8 mouse cellular contexts compared by ENCODE assay signal in genomic region chr11:79919685-79920504, GRCm38 (mm10). TPM values are rescaled to one million over a fixed set of nuclear protein-coding genes. Genes with fewer than 3 reads are reported as not detected.
DNase-seq lines count a peak whose midpoint lies in the region; ATAC-seq and TF ChIP-seq lines count a peak whose summit lies in the region.

No protein-coding gene starts in this region.

- no peak overlapping the region for H3K4me3 ChIP-seq in MEL (ENCODE audit: control insufficient read depth in 1 of 2, insufficient read depth in 1 of 2, low read depth in 2 of 2, low read length in 2 of 2)
- H3K4me3 ChIP-seq in forebrain, embryonic 15.5 days: no peak overlapping the region
- no peak overlapping the region for H3K4me3 ChIP-seq in lung, postnatal 0 days (ENCODE audit: low read depth, low read length)

- no peak for TF ChIP-seq POLR2A in MEL (IDR thresholded peaks at IDR 0.05; ENCODE audit: control insufficient read depth in 1 of 2, insufficient read depth in 1 of 2, low read depth in 1 of 2, low read length in 2 of 2, poor library complexity in 1 of 2)

- no peak for TF ChIP-seq EP300 in MEL (IDR thresholded peaks at IDR 0.05; ENCODE audit: low read depth in 1 of 2, low read length in 2 of 2)
- peak; percentile 55 for TF ChIP-seq EP300 in lung, postnatal 0 days (IDR thresholded peaks at IDR 0.05)

- no peak overlapping the region for H3K27ac ChIP-seq in MEL (ENCODE audit: control insufficient read depth, low read depth, low read length)
- no peak overlapping the region for H3K27ac ChIP-seq in forebrain, embryonic 15.5 days (replicated peaks)
- no peak overlapping the region for H3K27ac ChIP-seq in lung, postnatal 0 days (ENCODE audit: low read length)

- H3K79me2 ChIP-seq in MEL (ENCODE audit: control insufficient read depth, insufficient read depth, low read length, poor library complexity): no peaks in the 10 kb centered on the region

- peak; percentile 43; the same call in 1 of the 2 replicates for ATAC-seq in forebrain, embryonic 15.5 days (replicated peaks)
- ATAC-seq in lung, postnatal 0 days: peak; percentile 85

- 27% methylated on average over 13 of the region's 13 CpGs for WGBS in forebrain, embryonic 15.5 days
- 8% methylated on average over 13 of the region's 13 CpGs for WGBS in lung, postnatal 0 days

- no peaks in the 10 kb centered on the region for H3K9me3 ChIP-seq in MEL (replicated peaks; ENCODE audit: insufficient read depth, low read length)
- no peaks in the 10 kb centered on the region for H3K9me3 ChIP-seq in forebrain, embryonic 15.5 days
- no peaks in the 10 kb centered on the region for H3K9me3 ChIP-seq in lung, postnatal 0 days (ENCODE audit: low read length)

- H3K4me2 ChIP-seq in forebrain, embryonic 15.5 days (replicated peaks): no peak overlapping the region
- 0 out of 2 replicates have a peak overlapping the region, but pooled peaks have one; percentile 25 for H3K4me2 ChIP-seq in lung, postnatal 0 days (replicated peaks; ENCODE audit: low read depth, low read length)

- H3K4me1 ChIP-seq in MEL (ENCODE audit: control insufficient read depth in 1 of 2, insufficient read depth in 2 of 2, low read length in 2 of 2): no peaks in the 10 kb centered on the region
- H3K4me1 ChIP-seq in forebrain, embryonic 15.5 days: peaks cover 13% of the 10 kb centered on the region
- 0 out of 2 replicates have a peak, but pooled peaks cover 4% of the 10 kb centered on the region for H3K4me1 ChIP-seq in lung, postnatal 0 days (ENCODE audit: insufficient read depth, low read depth, low read length)

- H3K9ac ChIP-seq in MEL (ENCODE audit: control insufficient read depth, low read depth, low read length, poor library complexity, severe bottlenecking): no peak overlapping the region
- H3K9ac ChIP-seq in forebrain, embryonic 15.5 days (replicated peaks): no peak overlapping the region
- H3K9ac ChIP-seq in lung, postnatal 0 days (replicated peaks; ENCODE audit: low read depth): no peak overlapping the region

- no peak; the same call in none of the 2 replicates for TF ChIP-seq RAD21 in MEL (IDR thresholded peaks at IDR 0.05; ENCODE audit: low read depth, low read length)

- TF ChIP-seq CTCF in MEL (IDR thresholded peaks at IDR 0.05 in 2 of 3, conservative IDR thresholded peaks at IDR 0.05 in 1 of 3; ENCODE audit: control insufficient read depth in 1 of 3, insufficient read depth in 1 of 3, low read depth in 2 of 3, low read length in 3 of 3, poor library complexity in 1 of 3, severe bottlenecking in 1 of 3): peak; percentile 96 to 100 (median 97)
- TF ChIP-seq CTCF in lung, postnatal 0 days (IDR thresholded peaks at IDR 0.05): peak; percentile 99

- no peaks in the 10 kb centered on the region; a peak in 1 of 4 replicates for H3K27me3 ChIP-seq in MEL (ENCODE audit: control insufficient read depth in 1 of 2, insufficient read depth in 2 of 2, low read length in 2 of 2)
- H3K27me3 ChIP-seq in forebrain, embryonic 15.5 days: no peaks in the 10 kb centered on the region
- no peaks in the 10 kb centered on the region for H3K27me3 ChIP-seq in lung, postnatal 0 days (replicated peaks; ENCODE audit: insufficient read depth, low read length)

- no peaks in the 10 kb centered on the region for H3K36me3 ChIP-seq in MEL (ENCODE audit: control insufficient read depth in 1 of 2, insufficient read depth in 2 of 2, low read length in 2 of 2)
- H3K36me3 ChIP-seq in forebrain, embryonic 15.5 days: no peaks in the 10 kb centered on the region
- H3K36me3 ChIP-seq in lung, postnatal 0 days (ENCODE audit: insufficient read depth, low read length): no peaks in the 10 kb centered on the region

- DNase-seq in MEL (ENCODE audit: low read depth, low spot score): peak; percentile 88
- DNase-seq in c-Kit-positive CD71-positive TER-119-positive erythroid progenitor cells, embryonic 14.5 days (ENCODE audit: low spot score): peak; percentile 71
- DNase-seq in heart, postnatal 4 days: peak; percentile 90
- peak; percentile 69 for DNase-seq in layer of hippocampus, adult 9-10 months (ENCODE audit: low spot score)
- peak; percentile 93 for DNase-seq in lung, postnatal 0 days (ENCODE audit: low spot score)
- peak; percentile 79 for DNase-seq in retina, postnatal 7 days (ENCODE audit: low read depth, low spot score)
- DNase-seq in urinary bladder, adult 2 months (ENCODE audit: low spot score): peak; percentile 43

TF ChIP-seq in MEL, 35 proteins besides CTCF, POLR2A, EP300 and RAD21:
- TF ChIP-seq MEF2A (IDR thresholded peaks at IDR 0.05; ENCODE audit: extremely low read depth, insufficient replicate concordance, low read depth, low read length, poor library complexity, severe bottlenecking) (no peak), KAT2A (conservative IDR thresholded peaks at IDR 0.05; ENCODE audit: low read depth, low read length) (no peak), ZNF384 (IDR thresholded peaks at IDR 0.05; ENCODE audit: low read depth, low read length) (0 out of 2 replicates have a peak, but pooled peaks have one; percentile 38), SIN3A (IDR thresholded peaks at IDR 0.05; ENCODE audit: low read length) (peak; percentile 67), HCFC1 (IDR thresholded peaks at IDR 0.05; ENCODE audit: low read depth, low read length) (no peak), MAZ (IDR thresholded peaks at IDR 0.05; ENCODE audit: low read depth, low read length) (peak; percentile 71; the same call in 1 of the 2 replicates), TCF12 (IDR thresholded peaks at IDR 0.05; ENCODE audit: low read depth, low read length) (peak; percentile 22; the same call in 1 of the 2 replicates), JUND (IDR thresholded peaks at IDR 0.05; ENCODE audit: low read depth, low read length) (peak; percentile 44; the same call in 1 of the 2 replicates), ZC3H11A (IDR thresholded peaks at IDR 0.05; ENCODE audit: low read depth, low read length) (peak; percentile 98), TBP (IDR thresholded peaks at IDR 0.05; ENCODE audit: low read depth, low read length) (0 out of 2 replicates have a peak, but pooled peaks have one; percentile 11), UBTF (IDR thresholded peaks at IDR 0.05; ENCODE audit: borderline replicate concordance, insufficient read depth, low read depth, low read length) (no peak), SMC3 (IDR thresholded peaks at IDR 0.05; ENCODE audit: low read depth, low read length) (peak; percentile 95), BHLHE40 (IDR thresholded peaks at IDR 0.05; ENCODE audit: borderline replicate concordance, low read depth, low read length) (peak; percentile 55; the same call in 1 of the 2 replicates), ELF1 (IDR thresholded peaks at IDR 0.05; ENCODE audit: low read depth, low read length) (0 out of 2 replicates have a peak, but pooled peaks have one; percentile 20), E2F4 (IDR thresholded peaks at IDR 0.05; ENCODE audit: borderline replicate concordance, low read depth, low read length) (no peak), GATA1 (IDR thresholded peaks at IDR 0.05; ENCODE audit: low read depth, low read length) (no peak), CHD2 (IDR thresholded peaks at IDR 0.05; ENCODE audit: low read length) (no peak)

RNA-seq across cellular contexts. Expression of gene Utp6, which starts 42.3 kb away (rescaled TPM):
- total RNA-seq in MEL (2012; rRNA removed): 93.8 and 97.9 TPM in 2 replicates
- polyA plus RNA-seq in MEL (2012; ENCODE audit: insufficient read depth in 1 of 2, insufficient read length in 2 of 2, low read depth in 1 of 2, low replicate concordance in 2 of 2, missing spikeins in 1 of 2): 10 to 100 TPM in 1 of 2 experiments, not detected in 1; 88.6 TPM
- polyA plus RNA-seq in forebrain, embryonic 15.5 days (2015; fragmentation: Nextera tagmentation; extraction: Ambion mirVana): 51.6 and 55.8 TPM in 2 replicates
- total RNA-seq in heart, postnatal 4 days (2021): 10 to 100 TPM; 29.4 to 29.5 TPM
- polyA plus RNA-seq in lung, postnatal 0 days (2015; fragmentation: Nextera tagmentation; extraction: Ambion mirVana): 14.9 and 21.5 TPM in 2 replicates
- polyA plus RNA-seq in urinary bladder, adult 2 months (2012; rRNA removed): 21.3 and 28.1 TPM in 2 replicates

Comparison
In these comparisons a context has a peak if more than half of its experiments do, and no peak if none do; other contexts are left out.
1. DNase-seq: peak in every context shown above with its lines; median percentile 93 in lung, postnatal 0 days; 90 in heart, postnatal 4 days; 88 in MEL; 79 in retina, postnatal 7 days; 71 in c-Kit-positive CD71-positive TER-119-positive erythroid progenitor cells, embryonic 14.5 days; 69 in layer of hippocampus, adult 9-10 months; 43 in urinary bladder, adult 2 months.